Mouse (Mus musculus): ENCODE data around the gene Snrpd3.

DNA sequence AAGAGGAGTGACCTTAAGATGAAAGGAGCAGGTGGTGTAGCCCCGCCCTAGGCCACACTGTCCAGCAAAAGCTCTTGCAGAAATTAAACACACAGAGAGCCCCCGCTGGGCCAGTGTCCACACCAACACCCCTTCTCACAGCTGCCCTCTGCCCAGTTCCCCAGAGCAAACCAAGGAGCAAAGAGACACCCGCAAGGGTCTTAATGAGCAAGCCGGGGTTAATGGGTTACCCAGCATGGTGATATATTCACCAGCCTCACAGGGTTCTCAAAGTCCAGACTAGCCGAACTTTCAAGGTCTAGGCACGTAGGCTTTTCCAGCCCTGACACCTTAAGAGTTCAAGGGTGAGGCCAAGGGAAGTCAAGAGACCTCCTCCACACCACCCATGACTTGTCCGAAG lies 48.6 kb downstream of the Snrpd3 start:
- TF ChIP-seq CTCF (IDR thresholded peaks at IDR 0.05; ENCODE audit: extremely low read depth, insufficient read length, insufficient replicate concordance, low read depth, low read length) (no peak), POLR2A (IDR thresholded peaks at IDR 0.05; ENCODE audit: low read depth, low read length) (no peak)
